Mouse (Mus musculus): ENCODE data around the gene Cntrl. TPM values are rescaled to one million over a fixed set of nuclear protein-coding genes. Genes with fewer than 3 reads are reported as not detected.

Cntrl gene
- polyA plus RNA-seq, 2 experiments: 8.0 to 12.0 TPM

DNA sequence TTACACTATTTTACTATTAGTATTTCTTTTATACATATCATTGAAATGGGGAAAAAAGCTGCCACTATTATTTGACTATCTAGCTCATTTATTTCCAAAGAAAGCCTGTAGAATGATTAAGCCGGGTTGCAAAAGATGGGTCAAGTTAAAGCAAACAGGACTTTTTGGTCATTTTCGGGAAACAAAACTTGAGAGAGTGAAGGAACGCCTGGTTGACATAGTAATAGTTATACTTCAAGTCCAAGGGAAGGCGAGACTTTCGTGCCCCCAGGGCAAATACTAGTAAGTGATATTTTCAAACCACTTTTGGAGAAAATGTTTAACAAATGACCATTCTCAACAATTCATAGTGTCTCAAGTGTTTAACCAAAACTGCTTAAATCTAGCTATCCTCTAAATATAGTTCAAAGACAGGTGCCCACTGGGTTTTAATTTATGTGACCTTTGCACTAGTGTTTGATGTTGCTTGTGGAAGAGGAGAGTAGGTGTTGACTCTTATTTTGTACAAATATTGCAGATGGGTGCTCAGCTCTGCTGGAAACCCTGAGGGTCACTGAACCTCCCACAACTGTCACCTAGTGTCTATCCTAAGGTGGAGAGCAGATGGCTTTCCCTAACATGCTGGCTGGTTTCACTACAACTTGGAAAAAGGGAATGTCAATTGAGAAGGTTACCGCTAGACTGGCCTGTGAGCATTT is 45.8 kb upstream of the Cntrl start:
- H3K27ac ChIP-seq: no peak overlapping the region
- H3K4me3 ChIP-seq (ENCODE audit: insufficient read depth in 1 of 2, low read depth in 2 of 2, low read length in 2 of 2): no peak overlapping the region
- H3K9ac ChIP-seq (replicated peaks): no peak overlapping the region
- no peak overlapping the region; the same call in 1 of the 2 replicates for H3K4me2 ChIP-seq (ENCODE audit: low read depth)
- H3K27me3 ChIP-seq (ENCODE audit: control insufficient read depth, insufficient read depth, low read length): no peaks in the 10 kb centered on the region
- no peaks in the 10 kb centered on the region for H3K9me3 ChIP-seq (ENCODE audit: control insufficient read depth, low read length)
- H3K4me1 ChIP-seq (replicated peaks; ENCODE audit: control insufficient read depth in 2 of 2, insufficient read depth in 2 of 2, low read length in 1 of 2): peaks cover 0 to 3% of the 10 kb centered on the region in 2 experiments; a peak in 1 of 4 replicates
- DNase-seq (ENCODE audit: low read depth in 3 of 3, low spot score in 3 of 3) (no peak), ATAC-seq (ENCODE audit: insufficient read depth) (no peak)
- WGBS (ENCODE audit: insufficient replicate concordance): 52% methylated on average over 6 of the region's 6 CpGs
- TF ChIP-seq EP300 (IDR thresholded peaks at IDR 0.05; ENCODE audit: low read depth): no peak
- no peak for TF ChIP-seq CTCF (IDR thresholded peaks at IDR 0.05; ENCODE audit: low read depth)
- no peaks in the 10 kb centered on the region for H3K36me3 ChIP-seq (replicated peaks; ENCODE audit: control insufficient read depth, insufficient read depth, low read depth)

DNA sequence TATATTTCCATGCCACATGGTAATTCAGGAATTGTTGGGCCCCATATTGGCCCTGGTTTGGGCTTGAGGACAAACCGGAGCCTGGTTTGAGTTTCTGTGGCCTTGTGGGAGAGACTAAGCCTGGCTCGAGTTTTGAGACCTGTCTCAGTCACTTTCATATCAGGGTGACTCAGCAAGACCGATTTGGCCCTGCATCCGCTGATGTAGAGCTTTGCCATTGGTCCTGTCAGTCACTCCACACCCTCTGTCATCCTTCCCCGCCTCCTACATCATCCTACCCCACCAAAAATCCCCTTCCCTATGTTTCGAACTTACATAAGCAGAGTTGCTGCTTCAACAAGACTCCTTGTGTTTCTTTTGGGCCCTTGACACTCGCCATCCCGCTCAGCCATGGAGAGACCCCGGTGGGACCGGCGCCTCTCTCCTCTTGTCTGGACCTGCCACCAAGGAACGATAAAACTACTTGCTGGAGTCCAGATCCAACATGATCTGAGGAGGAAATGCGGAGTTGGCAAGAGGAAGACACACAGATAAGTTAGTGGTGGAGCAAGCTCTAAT is 42.7 kb upstream of the Cntrl start:
- ATAC-seq (ENCODE audit: insufficient read depth): no peak
- Histone ChIP-seq H3K4me2 (ENCODE audit: low read depth) (no peak overlapping the region), H3K4me1 (replicated peaks; ENCODE audit: control insufficient read depth in 2 of 2, insufficient read depth in 2 of 2, low read length in 1 of 2) (peaks cover 0 to 7% of the 10 kb centered on the region in 2 experiments; a peak in 2 of 4 replicates), H3K36me3 (replicated peaks; ENCODE audit: control insufficient read depth, insufficient read depth, low read depth) (no peaks in the 10 kb centered on the region), H3K9me3 (ENCODE audit: control insufficient read depth, low read length) (no peaks in the 10 kb centered on the region), H3K27ac (no peak overlapping the region), H3K9ac (replicated peaks) (no peak overlapping the region), H3K27me3 (ENCODE audit: control insufficient read depth, insufficient read depth, low read length) (no peaks in the 10 kb centered on the region), H3K4me3 (ENCODE audit: insufficient read depth in 1 of 2, low read depth in 2 of 2, low read length in 2 of 2) (no peak overlapping the region)
- TF ChIP-seq CTCF (IDR thresholded peaks at IDR 0.05; ENCODE audit: low read depth) (no peak), EP300 (IDR thresholded peaks at IDR 0.05; ENCODE audit: low read depth) (no peak)
- DNase-seq (ENCODE audit: low read depth in 3 of 3, low spot score in 3 of 3): no peak
- WGBS (ENCODE audit: insufficient replicate concordance): 67% methylated on average over 13 of the region's 13 CpGs

GRCm38 (mm10) chr2:35067117-35067516 is 42.2 kb upstream of the Cntrl start:
- no peak overlapping the region for H3K9ac ChIP-seq (replicated peaks)
- no peaks in the 10 kb centered on the region for H3K27me3 ChIP-seq (ENCODE audit: control insufficient read depth, insufficient read depth, low read length)
- ATAC-seq (ENCODE audit: insufficient read depth) (no peak), DNase-seq (ENCODE audit: low read depth in 3 of 3, low spot score in 3 of 3) (no peak)
- no peak overlapping the region for H3K4me2 ChIP-seq (ENCODE audit: low read depth)
- H3K36me3 ChIP-seq (replicated peaks; ENCODE audit: control insufficient read depth, insufficient read depth, low read depth): no peaks in the 10 kb centered on the region
- no peaks in the 10 kb centered on the region for H3K9me3 ChIP-seq (ENCODE audit: control insufficient read depth, low read length)
- TF ChIP-seq EP300 (IDR thresholded peaks at IDR 0.05; ENCODE audit: low read depth) (no peak), CTCF (IDR thresholded peaks at IDR 0.05; ENCODE audit: low read depth) (no peak)
- WGBS (ENCODE audit: insufficient replicate concordance): 70% methylated on average over 11 of the region's 11 CpGs
- peaks cover 0 to 7% of the 10 kb centered on the region in 2 experiments; a peak in 2 of 4 replicates for H3K4me1 ChIP-seq (replicated peaks; ENCODE audit: control insufficient read depth in 2 of 2, insufficient read depth in 2 of 2, low read length in 1 of 2)
- no peak overlapping the region for H3K4me3 ChIP-seq (ENCODE audit: insufficient read depth in 1 of 2, low read depth in 2 of 2, low read length in 2 of 2)
- no peak overlapping the region for H3K27ac ChIP-seq

DNA sequence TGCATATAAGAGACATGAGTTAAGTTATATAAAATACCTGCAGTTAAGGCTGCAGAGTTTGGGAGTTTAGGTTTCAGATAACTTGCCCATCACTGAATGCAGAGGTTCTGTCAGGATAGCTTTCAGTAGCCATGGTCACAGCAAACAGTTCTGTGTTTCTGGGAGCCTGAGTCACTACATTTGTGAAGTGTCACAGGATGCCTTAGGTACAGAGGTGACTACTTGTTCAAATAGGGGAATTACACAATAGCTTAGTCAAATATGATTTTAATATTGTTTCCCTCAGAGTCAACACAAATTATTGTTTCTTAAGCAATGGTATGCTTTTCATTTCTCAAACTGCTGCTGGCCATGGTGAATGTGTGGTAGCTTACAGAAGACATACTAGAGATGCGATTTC is 40.2 kb upstream of the Cntrl start:
- Histone ChIP-seq H3K4me3 (ENCODE audit: insufficient read depth in 1 of 2, low read depth in 2 of 2, low read length in 2 of 2) (no peak overlapping the region), H3K36me3 (replicated peaks; ENCODE audit: control insufficient read depth, insufficient read depth, low read depth) (no peaks in the 10 kb centered on the region), H3K4me2 (ENCODE audit: low read depth) (no peak overlapping the region), H3K9ac (replicated peaks) (no peak overlapping the region), H3K27ac (no peak overlapping the region), H3K27me3 (ENCODE audit: control insufficient read depth, insufficient read depth, low read length) (no peaks in the 10 kb centered on the region), H3K9me3 (ENCODE audit: control insufficient read depth, low read length) (no peaks in the 10 kb centered on the region; the same call in 1 of the 2 replicates), H3K4me1 (replicated peaks; ENCODE audit: control insufficient read depth in 2 of 2, insufficient read depth in 2 of 2, low read length in 1 of 2) (peaks cover 0 to 5% of the 10 kb centered on the region in 2 experiments; a peak in 2 of 4 replicates)
- TF ChIP-seq CTCF (IDR thresholded peaks at IDR 0.05; ENCODE audit: low read depth) (no peak), EP300 (IDR thresholded peaks at IDR 0.05; ENCODE audit: low read depth) (no peak)
- 65% methylated on average over 1 of the region's 1 CpGs for WGBS (ENCODE audit: insufficient replicate concordance)
- ATAC-seq (ENCODE audit: insufficient read depth): no peak
- no peak for DNase-seq (ENCODE audit: low read depth in 3 of 3, low spot score in 3 of 3)

DNA sequence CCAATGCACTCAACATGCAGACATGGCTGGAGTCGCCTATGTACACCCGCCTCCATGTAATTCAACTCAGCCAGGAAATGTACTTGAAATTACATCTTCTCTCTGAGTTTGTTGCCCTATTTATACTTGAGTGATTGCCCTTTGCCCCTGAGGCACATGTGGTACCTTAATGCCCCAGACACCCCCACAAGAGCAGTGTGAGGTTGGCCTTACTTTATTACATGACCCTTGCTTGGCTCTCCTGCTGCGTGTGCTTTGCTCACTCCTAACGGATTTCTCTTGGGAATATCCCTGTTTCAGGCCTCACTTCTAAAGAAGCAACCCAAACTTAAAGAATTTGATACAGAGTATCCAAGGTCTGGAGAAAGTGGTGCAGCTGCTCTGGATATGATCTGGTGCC is 39.0 kb upstream of the Cntrl start:
- TF ChIP-seq EP300 (IDR thresholded peaks at IDR 0.05; ENCODE audit: low read depth) (no peak), CTCF (IDR thresholded peaks at IDR 0.05; ENCODE audit: low read depth) (no peak)
- Histone ChIP-seq H3K9ac (replicated peaks) (no peak overlapping the region), H3K4me2 (ENCODE audit: low read depth) (no peak overlapping the region), H3K4me1 (replicated peaks; ENCODE audit: control insufficient read depth in 2 of 2, insufficient read depth in 2 of 2, low read length in 1 of 2) (peaks cover 0 to 5% of the 10 kb centered on the region in 2 experiments; a peak in 1 of 4 replicates), H3K36me3 (replicated peaks; ENCODE audit: control insufficient read depth, insufficient read depth, low read depth) (no peaks in the 10 kb centered on the region), H3K27ac (no peak overlapping the region), H3K9me3 (ENCODE audit: control insufficient read depth, low read length) (no peaks in the 10 kb centered on the region; the same call in 1 of the 2 replicates), H3K27me3 (ENCODE audit: control insufficient read depth, insufficient read depth, low read length) (no peaks in the 10 kb centered on the region), H3K4me3 (ENCODE audit: insufficient read depth in 1 of 2, low read depth in 2 of 2, low read length in 2 of 2) (no peak overlapping the region)
- 63% methylated on average over 4 of the region's 4 CpGs for WGBS (ENCODE audit: insufficient replicate concordance)
- no peak for DNase-seq (ENCODE audit: low read depth in 3 of 3, low spot score in 3 of 3)
- no peak for ATAC-seq (ENCODE audit: insufficient read depth)
